Mouse (Mus musculus) spleen, adult 2 months (tissue): ENCODE measurements around the gene Taf9.

Source experiments
- CTCF ChIP-seq: fragments of 200-500 bp; IDR thresholded peaks from 2 replicates; pipeline ENCODE4 v1.5.1; 2011; ENCODE audit warnings: mild to moderate bottlenecking, inconsistent platforms; ENCODE audit not compliant: insufficient read depth, insufficient read length, insufficient replicate concordance; ENCODE audit errors: extremely low read depth
- POLR2A ChIP-seq: fragments of 200-500 bp; IDR thresholded peaks from 2 replicates; pipeline ENCODE4 v1.6.1; 2011; ENCODE audit warnings: low read depth, low read length, inconsistent platforms

DNA sequence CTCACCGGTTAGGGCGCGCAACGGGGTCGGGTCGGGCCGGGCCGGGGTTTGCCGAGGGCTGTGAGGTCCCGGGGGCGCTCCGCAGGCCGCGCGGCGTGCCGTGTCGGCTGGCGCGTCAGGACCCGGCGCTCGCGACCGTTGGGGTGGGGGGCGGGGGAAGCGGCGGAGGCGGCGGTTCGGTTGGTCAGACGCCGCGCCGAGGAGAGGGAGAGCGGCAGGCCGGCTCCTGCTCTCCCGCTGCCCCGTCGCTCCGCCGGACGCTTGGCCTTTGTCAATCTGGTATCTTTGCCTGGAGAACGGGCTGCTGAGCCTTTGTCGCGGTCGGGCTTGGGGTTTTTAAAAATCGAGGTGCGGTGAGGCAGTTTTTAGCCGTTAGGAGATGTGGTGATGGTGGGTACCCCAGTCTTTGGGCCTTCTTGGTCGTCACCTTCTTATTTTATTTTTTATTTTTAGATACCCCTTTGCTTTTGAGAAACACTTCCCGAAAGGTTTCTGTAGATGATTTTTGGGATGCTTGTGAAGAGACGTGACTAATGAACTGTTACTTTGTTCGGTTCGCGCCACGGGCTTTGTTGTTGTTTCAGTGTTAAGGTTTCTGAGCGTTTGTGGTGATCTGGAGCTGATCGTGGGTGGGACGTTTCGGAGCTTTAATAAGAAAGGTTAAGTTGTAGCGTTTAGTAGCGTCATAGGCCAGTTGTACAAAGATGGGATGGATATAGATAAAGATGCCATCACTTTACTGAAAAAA lies at the start of gene Taf9:
- no peak for TF ChIP-seq POLR2A
- TF ChIP-seq CTCF, result no peak
